Mouse (Mus musculus) ES-Bruce4 (cell line): ENCODE data around the gene Cwc22.

Experiments used
- CTCF ChIP-seq: IDR thresholded peaks from one replicate; pipeline ENCODE4 v1.8.1; 2011; ENCODE audit warnings: low read depth, low read length
- EP300 ChIP-seq: IDR thresholded peaks from 2 replicates; pipeline ENCODE4 v1.6.1; 2011; ENCODE audit warnings: low read depth, low read length; ENCODE audit not compliant: insufficient read depth
- POLR2A ChIP-seq: IDR thresholded peaks from one replicate; pipeline ENCODE4 v1.8.1; 2011; ENCODE audit warnings: low read length; ENCODE audit not compliant: insufficient read depth

DNA sequence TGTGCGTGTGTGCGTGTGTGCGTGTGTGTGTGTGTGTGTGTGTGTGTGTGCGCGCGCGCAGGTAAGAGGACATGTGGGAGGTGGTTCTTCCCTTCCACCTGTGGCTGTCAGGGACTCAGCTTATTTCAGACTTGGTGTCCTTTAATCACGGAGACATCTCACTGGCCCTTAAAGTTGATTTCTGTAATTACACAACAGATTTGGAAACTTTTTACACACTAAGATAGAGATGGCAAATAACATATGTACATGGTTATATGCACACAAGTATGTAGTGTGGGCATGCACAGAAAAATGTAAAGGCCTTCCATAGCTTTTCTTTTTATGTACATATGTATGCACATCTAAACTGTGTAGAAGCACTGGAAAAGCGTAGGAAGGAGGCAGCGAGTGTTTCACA lies 41.7 kb downstream of the Cwc22 start:
- TF ChIP-seq CTCF (no peak), EP300 (no peak), POLR2A (no peak)
